Mouse (Mus musculus): Measurements from ENCODE around the gene Trio. TPM values are rescaled to one million over a fixed set of nuclear protein-coding genes. Genes with fewer than 3 reads are reported as not detected.
"Not testable (repeated sequence)": the region's sequence is repeated elsewhere in the genome, so short reads cannot be mapped to it uniquely, and the experiment has no call there.

Trio gene
- polyA plus RNA-seq, 1 experiment = 187 TPM

GRCm38 (mm10) chr15:27724796-27725680 is 300.6 kb downstream of the Trio start:
- 87% methylated on average over 9 of the region's 9 CpGs for WGBS
- Histone ChIP-seq H3K4me3 (replicated peaks; ENCODE audit: insufficient read depth, low read depth, low read length) (no peak overlapping the region), H3K4me1 (ENCODE audit: control insufficient read depth, insufficient read depth, low read length) (no peaks in the 10 kb centered on the region), H3K27ac (ENCODE audit: insufficient read depth, low read length) (no peak overlapping the region), H3K27me3 (ENCODE audit: control insufficient read depth, insufficient read depth, low read length) (no peaks in the 10 kb centered on the region)
- no peak for TF ChIP-seq CTCF (IDR thresholded peaks at IDR 0.05; ENCODE audit: borderline replicate concordance, insufficient read depth, low read depth, low read length)
- DNase-seq = no peak

- no peaks in the 10 kb centered on the region for H3K4me1 ChIP-seq (ENCODE audit: control insufficient read depth, insufficient read depth, low read length)
- no peak overlapping the region for H3K27ac ChIP-seq (ENCODE audit: insufficient read depth, low read length)
- WGBS = 79% methylated on average over 6 of the region's 6 CpGs
Observed at GRCm38 (mm10) chr15:27724298-27724697, 301.4 kb downstream of the Trio start.

GRCm38 (mm10) chr15:27723746-27724145 is 301.9 kb downstream of the Trio start:
- Histone ChIP-seq H3K4me1 (ENCODE audit: control insufficient read depth, insufficient read depth, low read length) (no peaks in the 10 kb centered on the region), H3K27ac (ENCODE audit: insufficient read depth, low read length) (no peak overlapping the region), H3K4me3 (replicated peaks; ENCODE audit: insufficient read depth, low read depth, low read length) (no peak overlapping the region), H3K27me3 (ENCODE audit: control insufficient read depth, insufficient read depth, low read length) (no peaks in the 10 kb centered on the region)
- TF ChIP-seq POLR2A (IDR thresholded peaks at IDR 0.05; ENCODE audit: borderline replicate concordance, insufficient read depth, low read length) = no peak
- no peak for TF ChIP-seq CTCF (IDR thresholded peaks at IDR 0.05; ENCODE audit: borderline replicate concordance, insufficient read depth, low read depth, low read length)
- no peak for DNase-seq
- 51% methylated on average over 6 of the region's 6 CpGs for WGBS

More at GRCm38 (mm10) chr15:27724298-27724697, 301.4 kb downstream of the Trio start:
- no peak for DNase-seq
- H3K27me3 ChIP-seq (ENCODE audit: control insufficient read depth, insufficient read depth, low read length) = no peaks in the 10 kb centered on the region
- TF ChIP-seq POLR2A (IDR thresholded peaks at IDR 0.05; ENCODE audit: borderline replicate concordance, insufficient read depth, low read length) = no peak
- TF ChIP-seq CTCF (IDR thresholded peaks at IDR 0.05; ENCODE audit: borderline replicate concordance, insufficient read depth, low read depth, low read length) = no peak
- H3K4me3 ChIP-seq (replicated peaks; ENCODE audit: insufficient read depth, low read depth, low read length) = no peak overlapping the region

- not testable (repeated sequence) for H3K27me3 ChIP-seq (ENCODE audit: control insufficient read depth, insufficient read depth, low read length); H3K4me1 ChIP-seq (ENCODE audit: control insufficient read depth, insufficient read depth, low read length); H3K4me3 ChIP-seq (replicated peaks; ENCODE audit: insufficient read depth, low read depth, low read length); DNase-seq; H3K27ac ChIP-seq (ENCODE audit: insufficient read depth, low read length)
- 64% methylated on average over 8 of the region's 8 CpGs for WGBS
Observed at GRCm38 (mm10) chr15:27720297-27720696, 305.4 kb downstream of the Trio start.

GRCm38 (mm10) chr15:27718668-27719067 is 307.0 kb downstream of the Trio start:
- 60% methylated on average over 7 of the region's 7 CpGs for WGBS

GRCm38 (mm10) chr15:27715331-27715730 is 310.3 kb downstream of the Trio start:
- DNase-seq = peak; percentile 29
- Histone ChIP-seq H3K27ac (ENCODE audit: insufficient read depth, low read length) (no peak overlapping the region), H3K4me3 (replicated peaks; ENCODE audit: insufficient read depth, low read depth, low read length) (no peak overlapping the region), H3K4me1 (ENCODE audit: control insufficient read depth, insufficient read depth, low read length) (no peaks in the 10 kb centered on the region), H3K27me3 (ENCODE audit: control insufficient read depth, insufficient read depth, low read length) (no peaks in the 10 kb centered on the region)
- 36% methylated on average over 3 of the region's 3 CpGs for WGBS
- peak; percentile 55; the same call in 1 of the 2 replicates for TF ChIP-seq CTCF (IDR thresholded peaks at IDR 0.05; ENCODE audit: borderline replicate concordance, insufficient read depth, low read depth, low read length)
- no peak for TF ChIP-seq POLR2A (IDR thresholded peaks at IDR 0.05; ENCODE audit: borderline replicate concordance, insufficient read depth, low read length)

More at GRCm38 (mm10) chr15:27718668-27719067, 307.0 kb downstream of the Trio start:
- TF ChIP-seq CTCF (IDR thresholded peaks at IDR 0.05; ENCODE audit: borderline replicate concordance, insufficient read depth, low read depth, low read length) (no peak), POLR2A (IDR thresholded peaks at IDR 0.05; ENCODE audit: borderline replicate concordance, insufficient read depth, low read length) (no peak)
- no peaks in the 10 kb centered on the region for H3K27me3 ChIP-seq (ENCODE audit: control insufficient read depth, insufficient read depth, low read length)
- no peaks in the 10 kb centered on the region for H3K4me1 ChIP-seq (ENCODE audit: control insufficient read depth, insufficient read depth, low read length)
- H3K4me3 ChIP-seq (replicated peaks; ENCODE audit: insufficient read depth, low read depth, low read length) = no peak overlapping the region
- no peak for DNase-seq
- H3K27ac ChIP-seq (ENCODE audit: insufficient read depth, low read length) = no peak overlapping the region

GRCm38 (mm10) chr15:27710698-27711097 is 314.9 kb downstream of the Trio start:
- DNase-seq = no peak
- no peak for TF ChIP-seq POLR2A (IDR thresholded peaks at IDR 0.05; ENCODE audit: borderline replicate concordance, insufficient read depth, low read length)
- no peaks in the 10 kb centered on the region for H3K27me3 ChIP-seq (ENCODE audit: control insufficient read depth, insufficient read depth, low read length)
- H3K4me1 ChIP-seq (ENCODE audit: control insufficient read depth, insufficient read depth, low read length) = no peaks in the 10 kb centered on the region
- no peak overlapping the region for H3K4me3 ChIP-seq (replicated peaks; ENCODE audit: insufficient read depth, low read depth, low read length)
- 45% methylated on average over 9 of the region's 9 CpGs for WGBS
- no peak overlapping the region for H3K27ac ChIP-seq (ENCODE audit: insufficient read depth, low read length)

- Histone ChIP-seq H3K4me1 (ENCODE audit: control insufficient read depth, insufficient read depth, low read length) (no peaks in the 10 kb centered on the region), H3K27ac (ENCODE audit: insufficient read depth, low read length) (no peak overlapping the region), H3K4me3 (replicated peaks; ENCODE audit: insufficient read depth, low read depth, low read length) (no peak overlapping the region), H3K27me3 (ENCODE audit: control insufficient read depth, insufficient read depth, low read length) (no peaks in the 10 kb centered on the region)
- DNase-seq = no peak
- 91% methylated on average over 7 of the region's 7 CpGs for WGBS
- TF ChIP-seq CTCF (IDR thresholded peaks at IDR 0.05; ENCODE audit: borderline replicate concordance, insufficient read depth, low read depth, low read length) (no peak), POLR2A (IDR thresholded peaks at IDR 0.05; ENCODE audit: borderline replicate concordance, insufficient read depth, low read length) (no peak)
Observed at GRCm38 (mm10) chr15:27708968-27709612, 316.6 kb downstream of the Trio start.
